Mouse (Mus musculus): ENCODE measurements at regions not wholly inside any gene's neighbourhood (a gene's known extent, or its start where the extent isn't known, plus 50 kb on each side); places are given as distances from the start of the nearest gene placed in this dataset.

- H3K4me2 ChIP-seq (ENCODE audit: low read length) = no peak overlapping the region
- H3K9ac ChIP-seq (replicated peaks; ENCODE audit: low read length) = no peak overlapping the region
- DNase-seq (no peak), ATAC-seq (ENCODE audit: low FRiP score, low TSS enrichment) (no peak)
- H3K4me1 ChIP-seq (ENCODE audit: control insufficient read depth, insufficient read depth, low read length) = no peaks in the 10 kb centered on the region
- H3K27ac ChIP-seq (replicated peaks; ENCODE audit: low read depth, low read length) = no peak overlapping the region
- 84% methylated on average over 24 of the region's 24 CpGs for WGBS
- H3K36me3 ChIP-seq (ENCODE audit: control insufficient read depth, insufficient read depth, low read length) = no peaks in the 10 kb centered on the region
- no peaks in the 10 kb centered on the region for H3K27me3 ChIP-seq (ENCODE audit: control insufficient read depth, insufficient read depth, low read length)
- H3K4me3 ChIP-seq (replicated peaks; ENCODE audit: low read depth, low read length) = no peak overlapping the region
- no peaks in the 10 kb centered on the region for H3K9me3 ChIP-seq (ENCODE audit: control insufficient read depth, low read length)
These were observed 55.5 kb downstream of the Gm5294 start for GRCm38 (mm10) chr5:138875180-138876076.

DNA sequence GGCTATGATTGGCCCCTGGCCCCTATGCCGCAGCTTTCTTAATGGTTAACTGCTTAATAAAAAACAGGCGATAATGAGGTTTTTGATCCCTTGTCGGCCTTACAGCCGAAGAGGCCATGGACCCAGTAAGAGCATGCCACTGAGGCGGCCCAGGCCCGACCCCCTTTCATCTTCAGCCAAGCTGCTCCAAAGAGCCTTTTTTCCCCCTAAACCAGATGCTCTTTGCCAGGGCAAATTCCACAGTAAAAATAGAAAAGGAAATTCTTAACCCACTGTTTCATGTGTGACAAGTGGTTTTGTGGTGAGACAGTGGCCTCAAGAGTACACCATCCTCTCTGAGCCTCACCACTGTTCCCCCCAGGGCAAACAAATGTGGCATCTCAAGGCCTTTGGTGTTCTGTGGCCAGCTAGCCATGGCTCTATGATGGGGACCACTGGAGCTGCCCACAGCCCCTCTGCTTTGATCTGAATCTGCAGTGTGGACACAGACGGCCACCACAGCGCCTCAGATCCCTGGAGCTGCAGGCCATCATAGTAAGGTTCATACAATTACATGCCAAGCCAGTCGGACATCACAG is 61.9 kb downstream of the Gm5294 start:
- WGBS = 66% methylated on average over 9 of the region's 9 CpGs
- no peaks in the 10 kb centered on the region for H3K36me3 ChIP-seq (ENCODE audit: control insufficient read depth, insufficient read depth, low read length)
- H3K27ac ChIP-seq (replicated peaks; ENCODE audit: low read depth, low read length) = no peak overlapping the region
- no peaks in the 10 kb centered on the region for H3K4me1 ChIP-seq (ENCODE audit: control insufficient read depth, insufficient read depth, low read length)
- ATAC-seq (ENCODE audit: low FRiP score, low TSS enrichment) (no peak), DNase-seq (no peak)
- no peaks in the 10 kb centered on the region for H3K9me3 ChIP-seq (ENCODE audit: control insufficient read depth, low read length)
- H3K27me3 ChIP-seq (ENCODE audit: control insufficient read depth, insufficient read depth, low read length) = no peaks in the 10 kb centered on the region
- no peak overlapping the region for H3K4me3 ChIP-seq (replicated peaks; ENCODE audit: low read depth, low read length)
- no peak overlapping the region for H3K4me2 ChIP-seq (ENCODE audit: low read length)
- no peak overlapping the region for H3K9ac ChIP-seq (replicated peaks; ENCODE audit: low read length)

- WGBS = 74% methylated on average over 9 of the region's 9 CpGs
- no peak for ATAC-seq (ENCODE audit: low FRiP score, low TSS enrichment)
- no peak overlapping the region for H3K9ac ChIP-seq (replicated peaks; ENCODE audit: low read length)
- no peak overlapping the region for H3K27ac ChIP-seq (replicated peaks; ENCODE audit: low read depth, low read length)
- H3K36me3 ChIP-seq (ENCODE audit: control insufficient read depth, insufficient read depth, low read length) = no peaks in the 10 kb centered on the region
- H3K9me3 ChIP-seq (ENCODE audit: control insufficient read depth, low read length) = no peaks in the 10 kb centered on the region
- no peaks in the 10 kb centered on the region for H3K4me1 ChIP-seq (ENCODE audit: control insufficient read depth, insufficient read depth, low read length)
- DNase-seq = no peak
- no peak overlapping the region for H3K4me2 ChIP-seq (ENCODE audit: low read length)
- H3K4me3 ChIP-seq (replicated peaks; ENCODE audit: low read depth, low read length) = no peak overlapping the region
- no peaks in the 10 kb centered on the region for H3K27me3 ChIP-seq (ENCODE audit: control insufficient read depth, insufficient read depth, low read length)
These were observed 63.7 kb downstream of the Gm5294 start for GRCm38 (mm10) chr5:138883573-138883972.

DNA sequence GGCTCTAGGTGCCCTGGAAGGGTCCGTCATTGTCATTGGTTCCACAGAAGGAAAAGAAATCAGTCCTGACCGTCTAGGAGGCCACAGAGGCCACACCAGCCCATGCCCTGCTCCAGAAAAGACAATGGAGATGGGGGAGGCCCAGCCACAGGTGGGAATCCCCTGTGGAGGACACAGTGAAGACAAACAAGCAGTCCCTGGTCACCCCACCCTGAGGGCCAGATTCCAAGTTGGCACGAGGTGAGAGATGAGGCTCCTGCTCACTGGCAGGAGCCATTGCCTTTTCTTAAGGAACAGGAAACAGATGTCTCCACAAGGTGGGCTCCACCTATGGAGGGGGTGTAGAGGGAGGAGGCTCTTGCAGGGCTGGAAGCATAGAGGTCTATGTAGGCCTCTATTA is 66.0 kb downstream of the Gm5294 start:
- Histone ChIP-seq H3K9me3 (ENCODE audit: control insufficient read depth, low read length) (no peaks in the 10 kb centered on the region), H3K27ac (replicated peaks; ENCODE audit: low read depth, low read length) (no peak overlapping the region), H3K27me3 (ENCODE audit: control insufficient read depth, insufficient read depth, low read length) (no peaks in the 10 kb centered on the region), H3K9ac (replicated peaks; ENCODE audit: low read length) (no peak overlapping the region), H3K4me3 (replicated peaks; ENCODE audit: low read depth, low read length) (no peak overlapping the region), H3K36me3 (ENCODE audit: control insufficient read depth, insufficient read depth, low read length) (no peaks in the 10 kb centered on the region), H3K4me1 (ENCODE audit: control insufficient read depth, insufficient read depth, low read length) (no peaks in the 10 kb centered on the region), H3K4me2 (ENCODE audit: low read length) (no peak overlapping the region)
- DNase-seq = no peak
- 68% methylated on average over 3 of the region's 3 CpGs for WGBS
- no peak for ATAC-seq (ENCODE audit: low FRiP score, low TSS enrichment)

DNA sequence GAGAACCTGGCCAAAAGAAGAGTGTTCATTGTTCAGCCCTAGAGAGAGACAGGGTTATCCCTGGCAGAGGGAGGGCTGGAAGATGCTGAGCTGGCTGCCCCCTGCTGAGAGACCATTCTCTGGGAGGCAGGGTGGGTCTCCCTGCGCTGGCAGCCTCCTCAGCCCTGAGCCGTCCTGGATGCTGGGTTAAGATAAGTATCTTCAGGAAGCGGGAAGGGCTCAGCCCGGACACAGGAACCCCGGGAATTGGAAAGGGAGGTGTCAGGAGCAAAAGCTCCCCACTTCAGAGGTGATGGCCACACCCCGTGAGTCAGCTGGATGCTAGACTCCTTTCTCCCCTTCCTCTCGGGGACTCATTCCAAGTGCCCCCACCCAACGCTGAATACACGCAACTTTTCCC is 68.9 kb downstream of the Gm5294 start:
- H3K4me2 ChIP-seq (ENCODE audit: low read length) = no peak overlapping the region
- WGBS = 72% methylated on average over 9 of the region's 9 CpGs
- H3K9ac ChIP-seq (replicated peaks; ENCODE audit: low read length) = no peak overlapping the region

DNA sequence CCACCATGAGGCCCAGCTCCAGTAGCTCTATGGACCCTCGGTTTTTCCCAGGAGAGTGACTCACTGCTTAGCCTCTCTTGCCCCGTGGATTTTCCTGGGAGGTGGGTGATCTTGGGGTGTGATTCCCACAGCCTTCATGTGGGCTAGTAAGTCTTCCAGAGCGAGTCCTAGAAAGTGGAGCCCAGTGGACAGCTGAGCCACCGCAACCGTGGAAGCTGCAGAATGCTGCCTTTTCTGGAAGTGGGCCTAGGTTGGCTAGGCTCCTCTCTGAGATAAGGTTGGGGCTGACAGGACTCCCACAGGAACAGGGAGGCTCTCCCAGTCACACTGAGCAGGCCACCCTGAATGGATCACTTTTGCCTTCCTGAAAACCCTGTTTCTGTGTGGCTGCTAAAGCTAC is 69.9 kb downstream of the Gm5294 start:
- Histone ChIP-seq H3K27ac (replicated peaks; ENCODE audit: low read depth, low read length) (no peak overlapping the region), H3K27me3 (ENCODE audit: control insufficient read depth, insufficient read depth, low read length) (no peaks in the 10 kb centered on the region), H3K4me1 (ENCODE audit: control insufficient read depth, insufficient read depth, low read length) (no peaks in the 10 kb centered on the region), H3K9me3 (ENCODE audit: control insufficient read depth, low read length) (no peaks in the 10 kb centered on the region), H3K36me3 (ENCODE audit: control insufficient read depth, insufficient read depth, low read length) (no peaks in the 10 kb centered on the region), H3K9ac (replicated peaks; ENCODE audit: low read length) (no peak overlapping the region), H3K4me2 (ENCODE audit: low read length) (no peak overlapping the region), H3K4me3 (replicated peaks; ENCODE audit: low read depth, low read length) (no peak overlapping the region)
- WGBS = 80% methylated on average over 5 of the region's 5 CpGs
- ATAC-seq (ENCODE audit: low FRiP score, low TSS enrichment) (no peak), DNase-seq (no peak)

More for the DNA sequence above, 68.9 kb downstream of the Gm5294 start:
- Histone ChIP-seq H3K4me1 (ENCODE audit: control insufficient read depth, insufficient read depth, low read length) (no peaks in the 10 kb centered on the region), H3K9me3 (ENCODE audit: control insufficient read depth, low read length) (no peaks in the 10 kb centered on the region), H3K27ac (replicated peaks; ENCODE audit: low read depth, low read length) (no peak overlapping the region), H3K36me3 (ENCODE audit: control insufficient read depth, insufficient read depth, low read length) (no peaks in the 10 kb centered on the region), H3K27me3 (ENCODE audit: control insufficient read depth, insufficient read depth, low read length) (no peaks in the 10 kb centered on the region), H3K4me3 (replicated peaks; ENCODE audit: low read depth, low read length) (no peak overlapping the region)
- DNase-seq = no peak
- no peak for ATAC-seq (ENCODE audit: low FRiP score, low TSS enrichment)

GRCm38 (mm10) chr5:138894496-138894895 is 74.6 kb downstream of the Gm5294 start:
- H3K4me2 ChIP-seq (ENCODE audit: low read length) = no peak overlapping the region
- no peak overlapping the region for H3K9ac ChIP-seq (replicated peaks; ENCODE audit: low read length)
- ATAC-seq (ENCODE audit: low FRiP score, low TSS enrichment) (no peak), DNase-seq (no peak)
- no peak overlapping the region for H3K4me3 ChIP-seq (replicated peaks; ENCODE audit: low read depth, low read length)
- H3K27me3 ChIP-seq (ENCODE audit: control insufficient read depth, insufficient read depth, low read length) = no peaks in the 10 kb centered on the region
- WGBS = 92% methylated on average over 13 of the region's 13 CpGs
- no peaks in the 10 kb centered on the region for H3K9me3 ChIP-seq (ENCODE audit: control insufficient read depth, low read length)
- H3K27ac ChIP-seq (replicated peaks; ENCODE audit: low read depth, low read length) = no peak overlapping the region
- no peaks in the 10 kb centered on the region for H3K36me3 ChIP-seq (ENCODE audit: control insufficient read depth, insufficient read depth, low read length)
- no peaks in the 10 kb centered on the region for H3K4me1 ChIP-seq (ENCODE audit: control insufficient read depth, insufficient read depth, low read length)

- DNase-seq (no peak), ATAC-seq (ENCODE audit: low FRiP score, low TSS enrichment) (no peak)
- Histone ChIP-seq H3K9me3 (ENCODE audit: control insufficient read depth, low read length) (no peaks in the 10 kb centered on the region), H3K27me3 (ENCODE audit: control insufficient read depth, insufficient read depth, low read length) (no peaks in the 10 kb centered on the region), H3K4me2 (ENCODE audit: low read length) (no peak overlapping the region), H3K36me3 (ENCODE audit: control insufficient read depth, insufficient read depth, low read length) (no peaks in the 10 kb centered on the region), H3K4me3 (replicated peaks; ENCODE audit: low read depth, low read length) (no peak overlapping the region), H3K27ac (replicated peaks; ENCODE audit: low read depth, low read length) (no peak overlapping the region), H3K4me1 (ENCODE audit: control insufficient read depth, insufficient read depth, low read length) (no peaks in the 10 kb centered on the region), H3K9ac (replicated peaks; ENCODE audit: low read length) (no peak overlapping the region)
These were observed 77.4 kb downstream of the Gm5294 start for GRCm38 (mm10) chr5:138897255-138897654.

DNA sequence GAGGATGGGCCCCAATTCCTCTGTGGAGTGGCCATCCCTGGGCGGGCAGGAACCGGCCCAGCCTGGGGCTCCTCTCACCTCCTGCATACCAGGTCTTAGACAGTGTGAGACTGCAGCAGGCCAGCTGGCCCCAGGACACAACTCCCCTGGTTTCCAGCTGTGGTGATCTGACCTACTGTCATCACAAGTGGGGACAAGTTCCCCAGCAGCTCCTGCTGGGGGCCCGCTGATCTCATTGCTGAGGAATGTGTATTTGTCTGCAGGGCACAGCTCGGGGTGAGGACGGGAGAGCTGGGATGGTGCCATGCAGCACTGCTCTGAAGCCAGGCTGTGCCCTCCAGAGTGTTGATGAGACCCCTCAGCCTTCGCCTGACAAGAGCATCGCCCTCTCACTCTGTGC is 78.6 kb downstream of the Gm5294 start:
- no peak for ATAC-seq (ENCODE audit: low FRiP score, low TSS enrichment)
- Histone ChIP-seq H3K9ac (replicated peaks; ENCODE audit: low read length) (no peak overlapping the region), H3K27me3 (ENCODE audit: control insufficient read depth, insufficient read depth, low read length) (no peaks in the 10 kb centered on the region), H3K4me1 (ENCODE audit: control insufficient read depth, insufficient read depth, low read length) (no peaks in the 10 kb centered on the region), H3K36me3 (ENCODE audit: control insufficient read depth, insufficient read depth, low read length) (no peaks in the 10 kb centered on the region), H3K4me2 (ENCODE audit: low read length) (no peak overlapping the region), H3K27ac (replicated peaks; ENCODE audit: low read depth, low read length) (no peak overlapping the region), H3K9me3 (ENCODE audit: control insufficient read depth, low read length) (no peaks in the 10 kb centered on the region), H3K4me3 (replicated peaks; ENCODE audit: low read depth, low read length) (no peak overlapping the region)
- 66% methylated on average over 7 of the region's 7 CpGs for WGBS
- no peak for DNase-seq

Measured in midbrain, embryonic 14.5 days (tissue).